Mouse (Mus musculus): Measurements from ENCODE around the gene Chrng.

Gene Chrng

DNA sequence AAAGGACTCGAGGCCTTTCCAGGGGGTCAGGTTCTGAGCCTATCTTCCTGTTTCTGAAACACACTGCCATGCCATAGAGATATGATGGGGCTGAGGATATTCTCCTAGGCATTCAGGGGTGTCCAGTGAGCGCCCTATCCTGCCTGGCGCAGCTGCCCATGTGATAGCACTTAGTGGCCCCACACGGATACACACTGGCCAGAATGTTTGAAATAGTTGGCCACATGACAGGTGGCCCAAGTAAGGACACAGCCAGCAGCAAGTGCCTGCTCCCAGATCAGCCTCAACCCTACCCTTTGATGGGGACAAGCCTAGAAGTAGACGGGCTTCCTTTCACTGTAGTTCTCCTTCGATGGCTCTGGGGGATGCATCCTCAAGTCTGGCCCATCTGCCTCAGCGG lies at the start of gene Chrng:
Gene Chrng (plus strand): TSS at position 193 of the 400 bp plus-strand sequence.
- DNase-seq: no peak

DNA sequence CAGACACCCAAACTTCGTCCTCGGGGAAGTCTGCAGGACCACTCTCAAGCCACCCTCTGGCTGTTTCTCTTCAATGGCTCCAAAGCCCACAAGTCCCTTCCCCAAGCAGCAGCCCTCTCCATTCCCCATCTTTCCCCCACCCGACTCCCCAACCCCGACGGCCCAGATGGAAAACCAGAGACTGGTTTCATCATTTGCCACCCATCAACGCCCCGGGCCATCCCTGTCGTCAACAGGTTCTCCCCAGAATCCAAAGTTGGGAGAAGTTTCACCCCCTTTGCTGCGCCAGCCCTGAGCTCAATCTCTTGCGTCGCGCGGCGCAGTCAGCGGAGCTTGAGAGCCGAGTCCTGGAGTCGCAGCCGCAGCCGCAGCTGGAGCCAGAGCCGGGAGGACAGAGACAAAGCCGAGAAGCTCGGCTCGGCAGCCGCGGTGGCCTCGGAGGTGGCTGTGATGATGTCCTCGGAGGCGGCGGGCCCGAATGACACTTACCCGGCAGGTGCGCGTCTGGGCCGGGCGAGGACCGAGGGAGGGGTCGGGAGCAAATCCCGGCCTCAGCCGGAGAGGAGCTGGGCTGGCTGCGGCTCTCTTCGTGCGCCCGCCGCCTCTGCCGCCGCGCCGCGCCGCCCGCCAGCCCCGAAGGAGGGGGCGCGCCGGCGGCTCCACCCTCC lies 48.8 kb upstream of the Chrng start:
- no peak for DNase-seq

- DNase-seq: no peak
Observed at GRCm38 (mm10) chr1:87156199-87156587, 48.3 kb upstream of the Chrng start, which contains the start of gene Ecel1. Ecel1 (minus strand) TSS chr1:87156521.

DNA sequence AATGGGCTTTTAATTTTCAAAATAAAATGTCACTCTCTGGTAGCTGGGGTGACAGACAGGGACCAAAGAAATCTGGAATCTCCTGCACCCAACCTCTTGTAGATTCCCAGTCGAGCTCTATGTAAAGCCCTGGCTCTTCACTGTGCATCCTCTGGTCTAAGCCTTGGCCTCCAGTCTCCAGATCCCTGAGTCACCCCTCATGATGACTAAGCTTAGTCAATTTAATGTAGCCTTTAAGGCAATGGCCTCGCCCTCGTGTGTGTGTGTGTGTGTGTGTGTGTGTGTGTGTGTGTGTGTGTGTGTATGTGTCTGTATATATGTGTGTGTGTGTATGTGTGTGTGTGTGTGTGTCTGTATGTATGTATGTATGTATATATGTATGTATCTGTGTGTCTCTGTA lies 45.1 kb upstream of the Chrng start:
- no peak for DNase-seq

GRCm38 (mm10) chr1:87164164-87164795 lies 40.2 kb upstream of the Chrng start:
- no peak for DNase-seq

DNA sequence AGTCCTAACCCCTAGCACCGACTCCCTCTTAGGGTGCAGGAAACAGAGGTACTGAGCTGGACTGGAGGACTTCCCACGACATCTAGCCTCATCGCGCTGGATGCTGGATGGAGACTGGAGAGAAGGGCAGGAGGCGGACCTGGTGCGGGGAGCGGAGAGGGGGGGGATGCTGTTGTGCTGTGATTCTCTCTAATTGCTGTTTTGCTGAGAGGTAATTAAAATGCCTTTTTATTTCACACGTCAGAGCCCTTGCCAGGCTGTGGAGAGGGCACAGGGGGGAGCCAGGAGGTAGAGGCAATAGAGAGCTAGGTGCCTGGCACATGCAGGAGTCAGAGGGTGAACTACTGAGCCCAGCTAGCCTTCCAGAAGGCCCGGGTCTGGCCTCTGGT lies 39.7 kb upstream of the Chrng start:
- no peak for DNase-seq

DNA sequence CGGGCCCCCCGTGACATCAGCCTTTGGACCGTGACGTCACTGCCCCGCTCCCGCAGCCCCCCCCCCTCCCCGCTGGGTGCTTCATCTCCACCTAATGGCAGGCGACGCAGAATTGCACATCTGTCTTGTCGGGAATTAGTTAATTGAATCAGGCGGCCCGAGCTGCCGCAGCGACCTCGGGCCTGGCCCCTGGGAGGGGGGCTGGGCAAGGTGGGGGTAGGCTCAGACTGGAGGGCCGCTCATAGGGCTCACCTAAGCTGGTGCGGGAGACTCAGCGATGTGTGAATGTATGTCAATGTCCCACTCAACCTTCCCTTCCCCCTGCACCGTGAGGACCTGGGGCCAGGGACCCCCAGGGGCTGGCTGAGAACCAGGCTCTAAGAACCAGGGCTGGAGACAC lies 34.0 kb upstream of the Chrng start:
- DNase-seq: no peak

- DNase-seq: no peak
Observed at GRCm38 (mm10) chr1:87171312-87171711, 33.1 kb upstream of the Chrng start.

- no peak for DNase-seq
Observed at GRCm38 (mm10) chr1:87172316-87172715, 32.1 kb upstream of the Chrng start.

DNA sequence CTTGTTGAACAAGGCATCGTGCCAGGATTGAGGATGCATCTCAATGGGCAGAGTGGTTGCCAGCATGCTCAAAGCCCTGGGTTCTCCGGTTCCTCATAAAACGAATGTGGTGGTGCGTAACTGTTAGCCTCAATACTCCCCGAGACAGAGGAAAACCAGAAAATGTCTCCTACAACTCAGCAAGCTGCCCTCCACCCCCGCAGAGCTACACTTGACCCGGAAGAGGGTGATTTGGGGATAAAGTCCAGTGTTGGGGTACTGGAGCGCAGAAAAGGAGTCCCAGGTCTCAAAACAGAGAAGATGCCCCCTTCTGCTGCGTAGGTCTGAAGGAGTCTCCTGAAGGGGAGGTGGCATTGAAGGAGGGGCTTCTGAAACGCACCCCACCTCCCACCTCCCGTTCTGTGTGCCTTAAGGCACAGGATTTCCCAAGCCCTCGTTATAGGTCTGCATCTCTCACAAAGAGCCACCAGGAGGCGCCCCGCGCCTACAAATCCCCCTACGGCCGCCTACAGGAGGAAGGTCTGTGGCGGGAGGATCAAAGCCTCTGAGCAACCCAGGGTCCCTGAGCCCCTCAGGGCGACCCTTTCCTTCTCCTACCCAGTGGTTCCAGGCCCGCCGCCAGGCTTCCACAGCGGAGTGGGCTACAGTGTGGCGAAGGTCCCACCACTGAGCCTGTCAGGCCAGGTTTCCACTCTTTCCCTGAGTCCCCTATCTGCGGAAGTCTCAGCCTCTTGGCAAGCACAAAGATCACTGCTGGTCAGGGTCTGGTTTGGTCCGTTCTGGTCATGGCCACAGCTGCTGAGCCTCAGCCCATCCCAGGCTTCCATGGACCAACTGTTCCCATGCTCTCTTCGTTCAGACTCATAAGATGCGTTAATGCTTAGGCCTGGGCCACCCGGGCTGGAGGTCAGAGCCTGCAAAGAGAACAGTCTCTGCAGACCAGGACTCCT lies 30.2 kb upstream of the Chrng start:
- DNase-seq: peak; percentile 67

GRCm38 (mm10) chr1:87175852-87176292 lies 28.6 kb upstream of the Chrng start:
- DNase-seq: no peak

GRCm38 (mm10) chr1:87180896-87181295 lies 23.6 kb upstream of the Chrng start:
- DNase-seq: no peak

DNA sequence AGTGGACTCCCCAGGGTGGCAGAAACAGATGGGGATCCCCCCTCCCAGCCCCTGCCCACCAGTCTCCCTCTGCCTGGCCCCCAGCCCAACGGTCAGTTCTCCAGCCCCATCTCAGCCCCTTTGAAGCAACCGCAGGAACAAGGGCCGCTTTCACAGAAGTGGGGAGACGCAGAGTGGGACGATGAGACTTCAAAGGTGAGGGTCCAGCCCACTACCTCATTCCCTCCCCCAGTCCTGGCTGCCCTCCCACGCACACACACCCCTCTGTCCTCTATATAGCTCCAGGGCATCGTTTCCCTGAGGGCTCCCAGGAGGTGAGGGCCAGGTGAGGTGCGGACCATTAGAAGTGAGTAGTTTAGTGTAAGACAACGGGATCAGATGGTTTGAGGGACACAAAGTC lies 21.4 kb upstream of the Chrng start, which contains the start of gene Prss56:
Gene Prss56 (plus strand): TSS at position 301 of the 400 bp plus-strand sequence.
- DNase-seq: no peak

DNA sequence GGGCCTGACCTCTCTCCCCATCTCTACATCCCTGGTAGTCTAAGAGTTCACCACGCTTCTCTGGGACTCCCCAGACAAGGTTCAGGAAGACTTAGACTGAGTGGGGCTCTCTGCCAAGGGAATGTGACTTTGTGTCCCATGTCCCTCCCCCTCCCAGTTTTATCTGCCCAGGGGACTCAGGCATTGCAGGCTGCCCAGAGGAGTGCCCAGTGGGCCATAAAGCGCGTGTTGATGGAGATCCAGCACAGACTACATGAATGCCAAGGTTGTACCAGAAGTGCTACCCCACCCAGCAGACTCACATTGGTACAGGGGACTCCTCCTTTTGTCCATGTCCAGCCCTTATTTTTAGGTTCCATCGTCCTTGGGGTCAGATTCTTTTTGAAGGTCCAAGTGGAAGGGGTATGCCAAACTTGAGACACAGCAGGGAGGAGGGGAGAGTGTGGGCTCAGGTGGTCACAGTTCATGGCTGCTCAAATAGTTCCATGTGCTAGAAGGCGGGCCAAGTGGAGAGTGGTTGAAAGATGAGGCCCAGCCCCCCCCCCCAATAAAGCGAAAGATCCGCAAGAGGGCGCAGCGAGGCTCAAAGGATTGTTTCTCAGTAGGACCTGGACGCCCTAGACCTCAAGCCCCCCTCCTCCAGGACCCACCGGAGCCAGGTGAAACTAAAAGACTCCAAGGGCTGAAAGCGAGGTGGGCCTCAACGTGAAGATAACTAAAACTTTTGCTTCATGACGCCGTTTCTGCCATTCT lies 20.3 kb upstream of the Chrng start:
- no peak for DNase-seq

DNA sequence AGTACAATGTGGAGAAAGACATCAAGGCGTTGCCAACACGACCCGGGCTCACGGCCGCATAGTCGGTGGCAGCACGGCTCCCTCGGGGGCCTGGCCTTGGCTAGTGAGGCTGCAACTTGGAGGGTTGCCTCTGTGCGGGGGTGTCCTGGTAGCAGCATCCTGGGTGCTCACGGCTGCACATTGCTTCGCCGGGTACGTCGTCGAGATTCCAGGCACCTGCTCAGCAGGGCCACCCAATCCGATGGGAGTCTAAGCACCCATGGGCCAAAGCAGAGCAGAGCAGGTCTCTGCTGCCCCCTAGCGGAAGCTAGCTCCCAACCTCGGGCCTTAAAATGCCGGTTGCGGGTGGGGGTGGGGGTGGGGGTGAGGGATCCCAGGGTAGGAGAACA lies 19.7 kb upstream of the Chrng start:
- peak; percentile 72 for DNase-seq

DNA sequence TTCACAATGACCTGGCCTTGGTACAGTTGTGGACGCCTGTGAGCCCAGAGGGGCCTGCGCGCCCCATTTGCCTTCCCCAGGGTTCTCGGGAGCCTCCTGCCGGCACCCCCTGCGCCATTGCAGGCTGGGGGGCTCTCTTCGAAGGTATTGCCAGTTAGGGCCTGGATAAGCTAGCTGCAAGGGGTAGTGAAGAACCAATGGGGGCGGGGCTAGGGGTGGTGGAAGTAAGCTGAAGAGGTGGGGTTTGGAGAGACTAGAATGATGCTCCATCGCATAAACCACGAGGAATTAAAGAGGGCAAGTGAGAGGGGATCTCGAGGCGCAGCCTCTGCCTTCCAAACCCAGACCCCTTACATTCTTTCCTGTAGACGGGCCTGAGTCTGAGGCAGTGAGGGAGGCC lies 18.9 kb upstream of the Chrng start:
- DNase-seq: peak; percentile 11

GRCm38 (mm10) chr1:87186261-87187036 lies 18.0 kb upstream of the Chrng start:
- DNase-seq: no peak

- DNase-seq: peak; percentile 42
Observed at GRCm38 (mm10) chr1:87187037-87187355, 17.5 kb upstream of the Chrng start.

DNA sequence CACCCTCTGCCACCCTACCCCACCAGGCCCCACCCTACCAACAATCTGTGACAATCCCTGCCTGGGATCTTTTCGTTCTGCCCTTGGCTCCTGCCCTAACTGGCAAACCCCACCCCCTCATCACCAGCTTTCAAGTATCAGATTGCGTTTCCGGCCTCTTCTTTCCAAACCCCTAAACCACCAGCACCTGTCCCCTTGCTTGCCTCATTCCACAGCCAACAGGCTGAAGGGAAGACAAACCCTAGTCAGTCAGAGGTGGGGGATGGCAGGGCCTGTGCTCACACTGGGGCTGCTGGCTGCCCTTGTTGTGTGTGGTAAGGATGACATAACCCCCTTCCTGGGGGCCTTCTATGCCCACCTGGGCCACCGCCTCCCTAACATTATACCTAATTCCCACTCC lies 14.0 kb upstream of the Chrng start, which contains the start of gene Chrnd:
Gene Chrnd (plus strand): TSS at position 179 of the 400 bp plus-strand sequence.
- DNase-seq: no peak

GRCm38 (mm10) chr1:87197296-87197695 lies 7.2 kb upstream of the Chrng start:
- no peak for DNase-seq

DNA sequence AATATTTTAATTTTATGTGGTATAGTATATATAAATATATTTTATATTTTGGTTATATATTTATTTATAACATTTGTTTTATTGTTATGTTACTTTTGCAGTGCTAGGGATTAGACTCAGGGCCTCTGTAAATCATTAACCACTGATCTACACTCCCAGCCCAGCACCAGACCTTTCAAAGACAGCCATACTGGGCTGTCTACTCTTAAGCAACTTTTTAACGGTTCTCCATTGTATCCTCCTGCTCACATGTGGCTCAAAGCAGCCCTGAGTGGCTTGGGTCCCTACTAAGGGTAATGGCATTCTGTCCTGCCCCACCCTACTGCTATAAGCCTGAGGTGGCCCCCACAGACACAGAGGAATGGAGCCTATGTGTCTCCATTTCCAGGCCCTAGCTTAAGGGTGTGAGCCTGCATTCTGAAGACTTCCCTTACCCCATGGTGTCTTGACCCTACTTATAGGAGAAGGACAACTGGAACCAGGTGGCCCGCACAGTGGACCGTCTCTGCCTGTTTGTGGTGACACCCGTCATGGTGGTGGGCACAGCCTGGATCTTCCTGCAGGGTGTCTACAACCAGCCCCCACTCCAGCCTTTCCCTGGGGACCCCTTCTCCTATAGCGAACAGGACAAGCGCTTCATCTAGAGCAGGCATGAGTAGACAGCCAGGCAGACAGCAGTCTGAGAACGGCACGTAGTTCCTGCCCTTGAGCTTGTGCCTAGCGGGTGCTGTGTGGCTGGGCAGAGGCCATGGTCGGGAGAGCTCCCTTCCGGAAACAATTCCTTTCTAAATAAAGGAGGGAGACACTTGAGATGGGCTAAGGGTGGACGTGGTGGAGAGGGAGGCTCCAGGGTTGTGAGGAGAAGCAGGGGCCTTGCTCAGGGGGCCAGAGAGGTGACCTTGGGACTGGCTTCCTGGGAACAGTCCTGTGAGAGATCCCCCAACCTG lies 6.1 kb upstream of the Chrng start:
- DNase-seq: no peak

All from thymus, postnatal 25 days (tissue).